Mouse (Mus musculus): ENCODE results near the gene Olfr49. TPM values are rescaled to one million over a fixed set of nuclear protein-coding genes. Genes with fewer than 3 reads are reported as not detected.

Gene Olfr49
- polyA plus RNA-seq, 1 experiment from 2014 or later: 0.14 TPM

GRCm38 (mm10) chr14:54234231-54235040 lies 50.3 kb downstream of the Olfr49 start:
- Histone ChIP-seq H3K9ac (ENCODE audit: low read depth, low read length) (no peak overlapping the region), H3K27me3 (replicated peaks; ENCODE audit: control insufficient read depth, insufficient read depth, low read length) (no peaks in the 10 kb centered on the region), H3K4me1 (replicated peaks; ENCODE audit: control insufficient read depth, insufficient read depth, low read length) (peaks cover 14% of the 10 kb centered on the region; the same call in 1 of the 2 replicates), H3K9me3 (ENCODE audit: control insufficient read depth) (no peaks in the 10 kb centered on the region), H3K4me3 (ENCODE audit: low read depth, low read length) (no peak overlapping the region), H3K27ac (ENCODE audit: low read depth, low read length) (peak overlapping the region; percentile 94), H3K4me2 (replicated peaks; ENCODE audit: low read depth) (0 out of 2 replicates have a peak overlapping the region, but pooled peaks have one; percentile 30), H3K36me3 (ENCODE audit: control insufficient read depth, insufficient read depth) (peaks cover 9% of the 10 kb centered on the region)
- TF ChIP-seq CTCF (IDR thresholded peaks at IDR 0.05; ENCODE audit: low read depth): no peak
- ATAC-seq: no peak
- WGBS: 71% methylated on average over 20 of the region's 20 CpGs

GRCm38 (mm10) chr14:54233559-54234143 lies 51.1 kb downstream of the Olfr49 start:
- Histone ChIP-seq H3K27me3 (replicated peaks; ENCODE audit: control insufficient read depth, insufficient read depth, low read length) (no peaks in the 10 kb centered on the region), H3K9ac (ENCODE audit: low read depth, low read length) (no peak overlapping the region; the same call in 1 of the 2 replicates), H3K4me3 (ENCODE audit: low read depth, low read length) (no peak overlapping the region), H3K4me2 (replicated peaks; ENCODE audit: low read depth) (peak overlapping the region; percentile 30), H3K36me3 (ENCODE audit: control insufficient read depth, insufficient read depth) (peaks cover 9% of the 10 kb centered on the region), H3K27ac (ENCODE audit: low read depth, low read length) (peak overlapping the region; percentile 94), H3K9me3 (ENCODE audit: control insufficient read depth) (no peaks in the 10 kb centered on the region), H3K4me1 (replicated peaks; ENCODE audit: control insufficient read depth, insufficient read depth, low read length) (peaks cover 19% of the 10 kb centered on the region; the same call in 1 of the 2 replicates)
- no peak for TF ChIP-seq CTCF (IDR thresholded peaks at IDR 0.05; ENCODE audit: low read depth)
- no peak for ATAC-seq
- WGBS: 43% methylated on average over 16 of the region's 16 CpGs

GRCm38 (mm10) chr14:54232811-54233558 lies 51.8 kb downstream of the Olfr49 start:
- Histone ChIP-seq H3K9me3 (ENCODE audit: control insufficient read depth) (no peaks in the 10 kb centered on the region), H3K4me1 (replicated peaks; ENCODE audit: control insufficient read depth, insufficient read depth, low read length) (peaks cover 19% of the 10 kb centered on the region; the same call in 1 of the 2 replicates), H3K27ac (ENCODE audit: low read depth, low read length) (peak overlapping the region; percentile 94), H3K4me3 (ENCODE audit: low read depth, low read length) (no peak overlapping the region), H3K27me3 (replicated peaks; ENCODE audit: control insufficient read depth, insufficient read depth, low read length) (no peaks in the 10 kb centered on the region), H3K36me3 (ENCODE audit: control insufficient read depth, insufficient read depth) (peaks cover 9% of the 10 kb centered on the region), H3K9ac (ENCODE audit: low read depth, low read length) (no peak overlapping the region), H3K4me2 (replicated peaks; ENCODE audit: low read depth) (peak overlapping the region; percentile 37)
- TF ChIP-seq CTCF (IDR thresholded peaks at IDR 0.05; ENCODE audit: low read depth): no peak
- 3% methylated on average over 9 of the region's 9 CpGs for WGBS
- peak; percentile 73 for ATAC-seq

- H3K9ac ChIP-seq (ENCODE audit: low read depth, low read length): no peak overlapping the region
- peak overlapping the region; percentile 87 for H3K27ac ChIP-seq (ENCODE audit: low read depth, low read length)
- H3K4me2 ChIP-seq (replicated peaks; ENCODE audit: low read depth): peak overlapping the region; percentile 18
- 26% methylated on average over 9 of the region's 9 CpGs for WGBS
- no peak for TF ChIP-seq CTCF (IDR thresholded peaks at IDR 0.05; ENCODE audit: low read depth)
- peaks cover 19% of the 10 kb centered on the region; the same call in 1 of the 2 replicates for H3K4me1 ChIP-seq (replicated peaks; ENCODE audit: control insufficient read depth, insufficient read depth, low read length)
- ATAC-seq: peak; percentile 58
- H3K36me3 ChIP-seq (ENCODE audit: control insufficient read depth, insufficient read depth): peaks cover 9% of the 10 kb centered on the region
- no peaks in the 10 kb centered on the region for H3K27me3 ChIP-seq (replicated peaks; ENCODE audit: control insufficient read depth, insufficient read depth, low read length)
- no peaks in the 10 kb centered on the region for H3K9me3 ChIP-seq (ENCODE audit: control insufficient read depth)
- no peak overlapping the region for H3K4me3 ChIP-seq (ENCODE audit: low read depth, low read length)
These were observed 52.6 kb downstream of the Olfr49 start for GRCm38 (mm10) chr14:54232143-54232542.

- TF ChIP-seq CTCF (IDR thresholded peaks at IDR 0.05; ENCODE audit: low read depth): no peak
- Histone ChIP-seq H3K4me1 (replicated peaks; ENCODE audit: control insufficient read depth, insufficient read depth, low read length) (peaks cover 19% of the 10 kb centered on the region; the same call in 1 of the 2 replicates), H3K36me3 (ENCODE audit: control insufficient read depth, insufficient read depth) (peaks cover 9% of the 10 kb centered on the region; the same call in 1 of the 2 replicates), H3K27ac (ENCODE audit: low read depth, low read length) (peak overlapping the region; percentile 87), H3K27me3 (replicated peaks; ENCODE audit: control insufficient read depth, insufficient read depth, low read length) (no peaks in the 10 kb centered on the region), H3K9ac (ENCODE audit: low read depth, low read length) (no peak overlapping the region), H3K9me3 (ENCODE audit: control insufficient read depth) (no peaks in the 10 kb centered on the region), H3K4me2 (replicated peaks; ENCODE audit: low read depth) (peak overlapping the region; percentile 39), H3K4me3 (ENCODE audit: low read depth, low read length) (no peak overlapping the region)
- ATAC-seq: no peak
- 37% methylated on average over 21 of the region's 21 CpGs for WGBS
These were observed 53.4 kb downstream of the Olfr49 start for GRCm38 (mm10) chr14:54231176-54231956.

Measured in intestine, postnatal 0 days (tissue).